Mouse (Mus musculus) testis, adult 2 months (tissue): ENCODE measurements around the gene Arid4a.

Experiments
- CTCF ChIP-seq: fragments of 200-500 bp; IDR thresholded peaks from 2 replicates; pipeline ENCODE4 v1.5.1; 2012; ENCODE audit warnings: low read depth, mild to moderate bottlenecking, inconsistent platforms, low read length, moderate library complexity; ENCODE audit not compliant: control insufficient read depth, insufficient read depth, insufficient replicate concordance
- POLR2A ChIP-seq: fragments of 200-500 bp; IDR thresholded peaks from 2 replicates; pipeline ENCODE4 v1.6.1; 2012; ENCODE audit warnings: low read depth, mild to moderate bottlenecking, inconsistent platforms, low read length, moderate library complexity; ENCODE audit not compliant: control insufficient read depth

DNA sequence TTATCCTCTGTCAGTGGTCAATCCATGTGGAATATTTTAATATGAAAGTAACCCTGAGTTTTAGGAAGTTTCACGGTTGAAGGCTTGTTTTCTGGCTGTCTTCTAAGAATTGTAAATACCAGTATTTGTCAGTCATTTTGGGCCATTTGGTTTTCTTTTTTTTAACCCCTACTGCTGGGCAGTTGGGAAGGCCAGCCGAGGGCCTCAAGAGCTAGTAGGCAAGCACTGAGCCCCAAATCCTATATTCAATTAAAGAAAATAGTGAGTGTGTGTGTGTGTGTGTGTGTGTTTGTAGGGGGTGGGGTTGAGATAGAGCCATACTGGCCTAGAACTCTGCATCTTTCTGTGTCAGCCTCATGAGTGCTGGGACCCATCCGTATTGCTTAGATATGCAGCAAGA, 39.9 kb upstream of the Arid4a start:
- TF ChIP-seq CTCF, result no peak
- no peak for TF ChIP-seq POLR2A
